Mouse (Mus musculus) G1E (cell line): Measurements from ENCODE around the gene Ptprc.

Experiments used
- CTCF ChIP-seq: IDR thresholded peaks from 2 replicates; pipeline ENCODE4 v1.5.1; 2012; ENCODE audit warnings: low read depth, low read length, inconsistent platforms, mixed read lengths
- TAL1 ChIP-seq: conservative IDR thresholded peaks from 2 replicates; pipeline ENCODE4 v1.6.1; 2012; ENCODE audit warnings: low read depth, low read length, inconsistent platforms, mixed read lengths

DNA sequence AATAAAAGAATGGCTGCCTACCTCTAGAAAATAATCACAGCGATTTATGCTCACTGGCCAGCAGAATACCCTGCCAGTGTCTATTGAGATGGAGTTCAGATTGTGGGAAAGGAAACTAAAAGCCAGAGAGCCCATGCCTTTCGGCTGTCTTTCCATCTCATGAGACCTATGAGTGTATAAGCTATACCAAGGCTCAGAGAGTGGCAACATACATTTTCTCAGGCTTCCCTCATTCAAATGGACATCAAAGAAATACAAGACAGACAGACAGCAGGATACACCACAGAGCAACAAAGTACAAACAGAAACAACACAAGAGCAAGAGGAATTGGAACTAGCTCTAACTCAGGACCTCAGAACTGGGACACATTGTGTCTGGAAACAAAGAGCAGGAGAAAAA lies 43.8 kb downstream of the Ptprc start:
- TF ChIP-seq CTCF (no peak), TAL1 (no peak)
